Mouse (Mus musculus): Measurements from ENCODE around the gene Dnajc16. TPM values are rescaled to one million over a fixed set of nuclear protein-coding genes. Genes with fewer than 3 reads are reported as not detected.
"Not testable (repeated sequence)": the region's sequence is repeated elsewhere in the genome, so short reads cannot be mapped to it uniquely, and the experiment has no call there.

The Dnajc16 gene
- polyA plus RNA-seq, 1 experiment from 2014 or later, result 4.4 TPM

DNA sequence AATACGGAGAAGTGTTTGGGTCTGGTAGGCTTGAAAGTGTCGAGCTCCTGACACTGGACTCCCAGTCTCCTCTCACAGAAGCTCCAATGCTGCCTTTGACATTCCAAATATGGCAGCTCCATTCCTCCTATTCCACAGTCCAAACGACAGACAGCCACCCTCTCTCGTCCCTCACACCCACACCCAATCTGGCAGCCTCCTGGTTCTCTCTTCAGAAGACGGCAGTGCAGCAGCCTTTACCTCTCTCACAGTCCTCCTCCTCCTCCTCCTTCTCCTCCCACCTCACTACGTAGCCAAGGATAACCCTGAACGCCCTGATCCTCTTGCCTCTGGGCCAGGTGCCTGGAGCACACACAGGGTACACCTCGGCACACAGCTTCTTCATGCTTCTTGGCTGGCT is 10.9 kb downstream of the Dnajc16 start:
- Histone ChIP-seq H3K9ac (ENCODE audit: low read length) (no peak overlapping the region), H3K9me3 (replicated peaks; ENCODE audit: control insufficient read depth, low read length) (no peaks in the 10 kb centered on the region), H3K4me2 (ENCODE audit: low read depth, low read length) (no peak overlapping the region), H3K27me3 (ENCODE audit: control insufficient read depth, insufficient read depth, low read length) (no peaks in the 10 kb centered on the region), H3K4me1 (ENCODE audit: control insufficient read depth, insufficient read depth, low read length) (no peaks in the 10 kb centered on the region), H3K36me3 (ENCODE audit: control insufficient read depth, insufficient read depth) (peaks cover 48% of the 10 kb centered on the region), H3K4me3 (ENCODE audit: low read length) (no peak overlapping the region), H3K27ac (ENCODE audit: low read length) (no peak overlapping the region)
- WGBS, result 71% methylated on average over 8 of the region's 8 CpGs
- ATAC-seq (replicated peaks; ENCODE audit: extremely low read depth, insufficient read depth, low FRiP score), result no peak

DNA sequence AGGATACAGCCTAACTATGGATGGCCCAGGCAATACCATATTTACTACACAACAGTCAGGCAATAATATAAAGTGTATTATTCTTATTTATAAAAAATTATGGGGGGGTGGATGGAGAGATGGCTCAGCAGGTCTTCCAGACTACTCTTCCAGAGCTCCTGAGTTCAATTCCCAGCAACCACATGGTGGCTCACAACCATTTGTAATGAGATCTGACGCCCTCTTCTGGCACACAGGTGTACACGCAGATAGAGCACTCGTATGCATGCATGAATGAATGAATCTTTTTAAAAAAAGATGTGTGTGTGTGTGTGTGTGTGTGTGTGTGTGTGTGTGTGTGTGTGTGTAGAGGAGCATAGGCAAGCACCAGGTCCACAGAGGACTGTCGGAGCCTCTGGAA is 17.7 kb downstream of the Dnajc16 start:
- not testable (repeated sequence) for H3K27me3 ChIP-seq (ENCODE audit: control insufficient read depth, insufficient read depth, low read length); H3K4me2 ChIP-seq (ENCODE audit: low read depth, low read length); H3K4me3 ChIP-seq (ENCODE audit: low read length); H3K27ac ChIP-seq (ENCODE audit: low read length); ATAC-seq (replicated peaks; ENCODE audit: extremely low read depth, insufficient read depth, low FRiP score); H3K9ac ChIP-seq (ENCODE audit: low read length); H3K9me3 ChIP-seq (replicated peaks; ENCODE audit: control insufficient read depth, low read length)
- H3K36me3 ChIP-seq (ENCODE audit: control insufficient read depth, insufficient read depth), result peaks cover 56% of the 10 kb centered on the region
- WGBS, result 84% methylated on average over 4 of the region's 4 CpGs
- H3K4me1 ChIP-seq (ENCODE audit: control insufficient read depth, insufficient read depth, low read length), result peaks cover 16% of the 10 kb centered on the region

- no peaks in the 10 kb centered on the region for H3K27me3 ChIP-seq (ENCODE audit: control insufficient read depth, insufficient read depth, low read length)
- no peak overlapping the region for H3K27ac ChIP-seq (ENCODE audit: low read length)
- no peaks in the 10 kb centered on the region for H3K9me3 ChIP-seq (replicated peaks; ENCODE audit: control insufficient read depth, low read length)
- H3K9ac ChIP-seq (ENCODE audit: low read length), result no peak overlapping the region
- H3K4me2 ChIP-seq (ENCODE audit: low read depth, low read length), result no peak overlapping the region
- H3K4me1 ChIP-seq (ENCODE audit: control insufficient read depth, insufficient read depth, low read length), result peaks cover 28% of the 10 kb centered on the region
- no peak overlapping the region for H3K4me3 ChIP-seq (ENCODE audit: low read length)
- ATAC-seq (replicated peaks; ENCODE audit: extremely low read depth, insufficient read depth, low FRiP score), result no peak
- peaks cover 56% of the 10 kb centered on the region for H3K36me3 ChIP-seq (ENCODE audit: control insufficient read depth, insufficient read depth)
- WGBS, result 84% methylated on average over 8 of the region's 8 CpGs
These were observed 18.9 kb downstream of the Dnajc16 start for GRCm38 (mm10) chr4:141771823-141772222.

- H3K9ac ChIP-seq (ENCODE audit: low read length), result no peak overlapping the region
- peaks cover 37% of the 10 kb centered on the region for H3K4me1 ChIP-seq (ENCODE audit: control insufficient read depth, insufficient read depth, low read length)
- no peaks in the 10 kb centered on the region for H3K27me3 ChIP-seq (ENCODE audit: control insufficient read depth, insufficient read depth, low read length)
- no peak overlapping the region for H3K4me3 ChIP-seq (ENCODE audit: low read length)
- no peak overlapping the region for H3K4me2 ChIP-seq (ENCODE audit: low read depth, low read length)
- peak overlapping the region; percentile 53; the same call in 1 of the 2 replicates for H3K27ac ChIP-seq (ENCODE audit: low read length)
- whole genome bisulfite sequencing, result 48% methylated on average over 8 of the region's 8 CpGs
- no peaks in the 10 kb centered on the region for H3K9me3 ChIP-seq (replicated peaks; ENCODE audit: control insufficient read depth, low read length)
- peaks cover 46% of the 10 kb centered on the region for H3K36me3 ChIP-seq (ENCODE audit: control insufficient read depth, insufficient read depth)
- ATAC-seq (replicated peaks; ENCODE audit: extremely low read depth, insufficient read depth, low FRiP score), result no peak
These were observed 21.1 kb downstream of the Dnajc16 start for GRCm38 (mm10) chr4:141769501-141770160.

DNA sequence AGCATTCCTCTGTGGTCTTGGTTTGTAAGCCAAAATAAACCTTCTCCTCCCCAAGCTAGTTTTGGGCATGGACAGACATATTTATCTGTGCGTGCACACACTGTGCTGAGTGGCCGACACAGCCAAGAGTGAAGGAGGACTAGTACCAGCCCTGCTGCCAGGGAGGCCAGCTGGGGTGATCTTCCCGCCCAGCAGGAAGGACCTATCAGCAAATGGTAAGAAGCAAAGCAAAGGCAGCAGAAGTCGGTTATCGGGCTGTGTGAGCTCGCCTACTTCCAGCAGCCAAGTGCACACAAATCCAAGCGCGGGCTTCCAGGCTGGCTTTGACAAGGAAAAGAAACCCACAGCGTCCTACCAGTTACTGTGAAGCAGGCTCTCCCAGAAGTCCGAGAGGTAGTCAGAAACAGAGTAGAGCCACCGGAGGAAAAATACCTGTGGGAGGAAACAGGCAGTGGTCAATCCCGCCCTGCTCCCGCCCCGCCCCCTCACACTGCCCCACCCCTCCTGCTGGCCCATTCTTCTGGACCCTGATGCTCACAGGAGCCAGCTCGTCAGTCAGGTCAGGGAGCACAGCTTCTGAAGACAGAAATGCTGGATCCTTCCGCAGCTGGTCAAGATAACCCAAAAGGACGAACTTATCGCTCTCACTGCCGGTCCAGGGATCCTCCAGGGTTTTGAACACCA is 23.2 kb downstream of the Dnajc16 start:
- no peaks in the 10 kb centered on the region for H3K9me3 ChIP-seq (replicated peaks; ENCODE audit: control insufficient read depth, low read length)
- H3K4me3 ChIP-seq (ENCODE audit: low read length), result peak overlapping the region; percentile 9
- peak overlapping the region; percentile 61 for H3K9ac ChIP-seq (ENCODE audit: low read length)
- no peaks in the 10 kb centered on the region for H3K27me3 ChIP-seq (ENCODE audit: control insufficient read depth, insufficient read depth, low read length)
- peak; percentile 92 for ATAC-seq (replicated peaks; ENCODE audit: extremely low read depth, insufficient read depth, low FRiP score)
- peaks cover 37% of the 10 kb centered on the region for H3K4me1 ChIP-seq (ENCODE audit: control insufficient read depth, insufficient read depth, low read length)
- H3K36me3 ChIP-seq (ENCODE audit: control insufficient read depth, insufficient read depth), result peaks cover 46% of the 10 kb centered on the region
- WGBS, result 39% methylated on average over 19 of the region's 19 CpGs
- H3K27ac ChIP-seq (ENCODE audit: low read length), result peak overlapping the region; percentile 97
- peak overlapping the region; percentile 51 for H3K4me2 ChIP-seq (ENCODE audit: low read depth, low read length)

DNA sequence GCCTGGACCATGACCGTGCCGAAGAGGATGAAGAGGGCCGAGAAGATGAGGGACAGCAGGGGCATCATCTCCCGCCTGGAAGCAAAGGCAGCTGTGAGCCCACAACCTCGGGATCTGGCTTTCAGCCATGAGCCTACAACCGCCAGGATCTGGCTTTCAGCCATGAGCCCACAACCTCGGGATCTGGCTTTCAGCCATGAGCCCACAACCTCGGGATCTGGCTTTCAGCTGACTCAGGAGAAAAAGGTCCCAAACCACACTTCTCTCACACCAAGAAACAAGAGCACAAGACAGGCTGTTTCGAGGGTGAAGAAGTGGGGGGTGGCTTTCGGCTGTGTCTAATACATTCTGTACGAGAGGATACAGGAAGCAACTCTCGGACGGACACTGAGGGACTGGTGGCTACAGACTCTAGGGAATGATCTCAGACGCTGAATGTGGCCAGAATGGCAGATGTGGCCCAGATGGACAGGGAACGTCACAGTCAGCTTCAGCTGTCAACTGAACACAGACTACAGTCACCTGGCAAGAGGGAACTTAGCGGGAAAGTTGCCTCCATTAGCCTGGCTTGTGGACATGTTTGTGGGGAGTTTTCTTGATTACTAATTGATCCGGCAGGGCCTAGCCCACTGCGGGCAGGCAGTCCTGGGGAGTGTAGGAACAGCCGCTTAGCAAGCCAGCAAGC is 23.9 kb downstream of the Dnajc16 start:
- ATAC-seq (replicated peaks; ENCODE audit: extremely low read depth, insufficient read depth, low FRiP score), result peak; percentile 23
- peak overlapping the region; percentile 97 for H3K27ac ChIP-seq (ENCODE audit: low read length)
- H3K9me3 ChIP-seq (replicated peaks; ENCODE audit: control insufficient read depth, low read length), result no peaks in the 10 kb centered on the region
- WGBS, result 14% methylated on average over 19 of the region's 19 CpGs
- H3K27me3 ChIP-seq (ENCODE audit: control insufficient read depth, insufficient read depth, low read length), result no peaks in the 10 kb centered on the region
- H3K4me3 ChIP-seq (ENCODE audit: low read length), result peak overlapping the region; percentile 9
- peak overlapping the region; percentile 51 for H3K4me2 ChIP-seq (ENCODE audit: low read depth, low read length)
- peak overlapping the region; percentile 61 for H3K9ac ChIP-seq (ENCODE audit: low read length)
- H3K4me1 ChIP-seq (ENCODE audit: control insufficient read depth, insufficient read depth, low read length), result peaks cover 37% of the 10 kb centered on the region
- peaks cover 49% of the 10 kb centered on the region for H3K36me3 ChIP-seq (ENCODE audit: control insufficient read depth, insufficient read depth)

GRCm38 (mm10) chr4:141766316-141766667 is 24.4 kb downstream of the Dnajc16 start:
- ATAC-seq (replicated peaks; ENCODE audit: extremely low read depth, insufficient read depth, low FRiP score), result no peak
- no peaks in the 10 kb centered on the region for H3K9me3 ChIP-seq (replicated peaks; ENCODE audit: control insufficient read depth, low read length)
- 53% methylated on average over 8 of the region's 8 CpGs for WGBS
- no peaks in the 10 kb centered on the region for H3K27me3 ChIP-seq (ENCODE audit: control insufficient read depth, insufficient read depth, low read length)
- H3K9ac ChIP-seq (ENCODE audit: low read length), result peak overlapping the region; percentile 61
- H3K4me3 ChIP-seq (ENCODE audit: low read length), result 0 out of 2 replicates have a peak overlapping the region, but pooled peaks have one; percentile 9
- peak overlapping the region; percentile 51 for H3K4me2 ChIP-seq (ENCODE audit: low read depth, low read length)
- H3K4me1 ChIP-seq (ENCODE audit: control insufficient read depth, insufficient read depth, low read length), result peaks cover 37% of the 10 kb centered on the region
- peaks cover 53% of the 10 kb centered on the region for H3K36me3 ChIP-seq (ENCODE audit: control insufficient read depth, insufficient read depth)
- H3K27ac ChIP-seq (ENCODE audit: low read length), result peak overlapping the region; percentile 97

GRCm38 (mm10) chr4:141765008-141765407 is 25.7 kb downstream of the Dnajc16 start:
- Histone ChIP-seq H3K4me1 (ENCODE audit: control insufficient read depth, insufficient read depth, low read length) (peaks cover 32% of the 10 kb centered on the region), H3K9me3 (replicated peaks; ENCODE audit: control insufficient read depth, low read length) (no peaks in the 10 kb centered on the region), H3K27ac (ENCODE audit: low read length) (no peak overlapping the region), H3K27me3 (ENCODE audit: control insufficient read depth, insufficient read depth, low read length) (no peaks in the 10 kb centered on the region), H3K4me2 (ENCODE audit: low read depth, low read length) (no peak overlapping the region), H3K36me3 (ENCODE audit: control insufficient read depth, insufficient read depth) (peaks cover 43% of the 10 kb centered on the region), H3K9ac (ENCODE audit: low read length) (no peak overlapping the region), H3K4me3 (ENCODE audit: low read length) (no peak overlapping the region)
- WGBS, result 91% methylated on average over 3 of the region's 3 CpGs
- no peak for ATAC-seq (replicated peaks; ENCODE audit: extremely low read depth, insufficient read depth, low FRiP score)

DNA sequence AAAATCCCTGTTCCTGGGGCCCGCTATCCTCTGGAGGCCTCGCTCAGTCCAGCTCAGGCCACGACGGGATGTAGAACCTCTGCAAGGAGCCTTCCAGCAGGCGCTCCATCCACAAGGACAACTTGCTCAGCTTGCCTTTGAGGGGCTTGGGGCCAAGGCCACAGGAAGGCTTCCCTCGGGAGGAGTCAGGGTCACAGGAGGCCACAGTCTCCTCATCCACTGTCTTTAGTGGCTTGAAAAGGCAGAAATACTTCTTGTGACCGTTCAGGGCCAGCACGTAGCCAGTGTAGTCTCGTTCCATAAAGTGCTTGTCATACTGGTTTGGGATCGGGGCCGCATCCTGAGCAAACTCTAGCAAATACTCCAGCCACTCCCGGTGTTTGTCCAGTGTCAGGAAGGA is 27.3 kb downstream of the Dnajc16 start:
- Histone ChIP-seq H3K27me3 (ENCODE audit: control insufficient read depth, insufficient read depth, low read length) (no peaks in the 10 kb centered on the region), H3K4me3 (ENCODE audit: low read length) (no peak overlapping the region), H3K27ac (ENCODE audit: low read length) (no peak overlapping the region), H3K4me2 (ENCODE audit: low read depth, low read length) (no peak overlapping the region), H3K36me3 (ENCODE audit: control insufficient read depth, insufficient read depth) (peaks cover 35% of the 10 kb centered on the region), H3K9me3 (replicated peaks; ENCODE audit: control insufficient read depth, low read length) (no peaks in the 10 kb centered on the region), H3K4me1 (ENCODE audit: control insufficient read depth, insufficient read depth, low read length) (peaks cover 24% of the 10 kb centered on the region), H3K9ac (ENCODE audit: low read length) (no peak overlapping the region)
- 89% methylated on average over 12 of the region's 12 CpGs for WGBS
- no peak for ATAC-seq (replicated peaks; ENCODE audit: extremely low read depth, insufficient read depth, low FRiP score)

All from heart, embryonic 16.5 days (tissue).